Mouse (Mus musculus) adipocyte (in vitro differentiated cells): ENCODE results near the gene Duoxa1.
"Not testable (repeated sequence)": the region's sequence is repeated elsewhere in the genome, so short reads cannot be mapped to it uniquely, and the experiment has no call there.

Source experiments
- DNase-seq: peaks from one replicate; pipeline ENCODE4 v3.0.0-alpha.2; 2016; ENCODE audit warnings: low spot score

The Duoxa1 gene

GRCm38 (mm10) chr2:122330317-122330716, 16.8 kb upstream of the Duoxa1 start:
- DNase-seq: not testable (repeated sequence)

GRCm38 (mm10) chr2:122327986-122328385, 14.5 kb upstream of the Duoxa1 start:
- DNase-seq: no peak

GRCm38 (mm10) chr2:122325361-122325760, 11.8 kb upstream of the Duoxa1 start:
- no peak for DNase-seq

- DNase-seq: no peak
These were observed 11.1 kb upstream of the Duoxa1 start for GRCm38 (mm10) chr2:122324586-122324985.

- no peak for DNase-seq
These were observed 10.4 kb upstream of the Duoxa1 start for GRCm38 (mm10) chr2:122323960-122324359.

GRCm38 (mm10) chr2:122317384-122317783, 3.9 kb upstream of the Duoxa1 start:
- DNase-seq: no peak

- DNase-seq: no peak
These were observed 1.8 kb upstream of the Duoxa1 start, which contains the start of gene Duox1 for GRCm38 (mm10) chr2:122315372-122315771. Gene Duox1, plus strand, starts transcription at chr2:122315672.

- DNase-seq: no peak
These were observed 660 bp downstream of the Duoxa1 start for GRCm38 (mm10) chr2:122312722-122313417.

GRCm38 (mm10) chr2:122311561-122311960, 2.0 kb downstream of the Duoxa1 start:
- DNase-seq: no peak

GRCm38 (mm10) chr2:122309647-122310046, 3.9 kb downstream of the Duoxa1 start:
- DNase-seq: peak; percentile 34

- peak; percentile 62 for DNase-seq
These were observed 7.3 kb downstream of the Duoxa1 start for GRCm38 (mm10) chr2:122306184-122306583.

GRCm38 (mm10) chr2:122305097-122305892, 8.2 kb downstream of the Duoxa1 start:
- DNase-seq: no peak

GRCm38 (mm10) chr2:122304544-122304943, 9.0 kb downstream of the Duoxa1 start:
- no peak for DNase-seq

- peak; percentile 66 for DNase-seq
These were observed 10.8 kb downstream of the Duoxa1 start for GRCm38 (mm10) chr2:122302574-122303241.

GRCm38 (mm10) chr2:122301921-122302573, 11.5 kb downstream of the Duoxa1 start:
- no peak for DNase-seq

GRCm38 (mm10) chr2:122301081-122301920, 12.2 kb downstream of the Duoxa1 start:
- DNase-seq: no peak

- no peak for DNase-seq
These were observed 12.9 kb downstream of the Duoxa1 start for GRCm38 (mm10) chr2:122300656-122301020.

GRCm38 (mm10) chr2:122299911-122300655, 13.4 kb downstream of the Duoxa1 start:
- DNase-seq: no peak

- DNase-seq: no peak
These were observed 14.7 kb downstream of the Duoxa1 start, which contains the start of gene Duoxa2 for GRCm38 (mm10) chr2:122298596-122299490. Gene Duoxa2, plus strand, starts transcription at chr2:122298900.
